Mouse (Mus musculus): ENCODE measurements around the gene Osbpl7. TPM values are rescaled to one million over a fixed set of nuclear protein-coding genes. Genes with fewer than 3 reads are reported as not detected.

The Osbpl7 gene
- total RNA-seq, 2 experiments from 2014 or later: 2.5 to 3.2 TPM

- no peak for DNase-seq
These were observed 33.1 kb downstream of the Osbpl7 start for GRCm38 (mm10) chr11:97083401-97084140.

GRCm38 (mm10) chr11:97084821-97085505, 34.5 kb downstream of the Osbpl7 start:
- no peak for DNase-seq

GRCm38 (mm10) chr11:97086365-97086764, 35.9 kb downstream of the Osbpl7 start:
- no peak for DNase-seq

GRCm38 (mm10) chr11:97094600-97094999, 44.2 kb downstream of the Osbpl7 start:
- no peak for DNase-seq

- peak; percentile 43 for DNase-seq
These were observed 48.4 kb downstream of the Osbpl7 start for GRCm38 (mm10) chr11:97098791-97099190.

- peak; percentile 43 for DNase-seq
These were observed 51.3 kb downstream of the Osbpl7 start for GRCm38 (mm10) chr11:97101722-97102121.

- no peak for DNase-seq
These were observed 53.0 kb downstream of the Osbpl7 start for GRCm38 (mm10) chr11:97103163-97104090.

GRCm38 (mm10) chr11:97104091-97104483, 53.7 kb downstream of the Osbpl7 start:
- no peak for DNase-seq

GRCm38 (mm10) chr11:97108976-97109375, 58.5 kb downstream of the Osbpl7 start:
- no peak for DNase-seq

GRCm38 (mm10) chr11:97112519-97113125, 62.2 kb downstream of the Osbpl7 start:
- no peak for DNase-seq

- no peak for DNase-seq
These were observed 64.5 kb downstream of the Osbpl7 start, which contains the start of gene Tbx21 for GRCm38 (mm10) chr11:97114671-97115601. Gene Tbx21 (minus strand): TSS chr11:97115331.

- no peak for DNase-seq
These were observed 65.4 kb downstream of the Osbpl7 start for GRCm38 (mm10) chr11:97115797-97116196.

Small RNA genes lying within 50 kb of the gene (microRNA-seq; reads per million reads assigned to microRNA genes)
- 0.74 to 0.79 reads per million in 2 experiments for gene Mir8103 (ENCODE audit: borderline replicate concordance in 2 of 2)

Other genes with a start within 250 kb of the Osbpl7 start
- 100 to 1,000 TPM; 348 to 389 TPM for gene Nfe2l1, start 220.7 kb upstream of the Osbpl7 start, total RNA-seq (2021)
- 10 to 100 TPM; 28.2 to 31.1 TPM for gene Copz2, start 200.8 kb upstream of the Osbpl7 start, total RNA-seq (2021)
- 10 to 100 TPM; 22.3 to 23.0 TPM for gene Cdk5rap3, start 134.1 kb upstream of the Osbpl7 start, total RNA-seq (2021)
- gene Prr15l, start 122.5 kb upstream of the Osbpl7 start, total RNA-seq (2021): not detected
- gene Pnpo, start 106.6 kb upstream of the Osbpl7 start, total RNA-seq (2021): 1 to 10 TPM; 7.0 to 8.3 TPM
- 1 to 10 TPM; 8.9 to 9.0 TPM for gene Sp2, start 67.7 kb upstream of the Osbpl7 start, total RNA-seq (2021)
- gene Sp6, start 37.2 kb upstream of the Osbpl7 start, total RNA-seq (2021): under 1 TPM in 1 of 2 experiments, not detected in 1; 0.10 TPM
- 1 to 10 TPM; 9.3 to 9.4 TPM for gene Scrn2, start 20.7 kb upstream of the Osbpl7 start, total RNA-seq (2021)
- under 1 TPM in 1 of 2 experiments, not detected in 1; 0.27 TPM for gene Lrrc46, start 9.2 kb upstream of the Osbpl7 start, total RNA-seq (2021)
- 10 to 100 TPM; 37.6 to 43.0 TPM for gene Mrpl10, start 9.1 kb upstream of the Osbpl7 start, total RNA-seq (2021)
- gene Tbx21, start 64.7 kb downstream of the Osbpl7 start, total RNA-seq (2021): under 1 TPM; 0.41 to 0.86 TPM
- gene Tbkbp1, start 100.9 kb downstream of the Osbpl7 start, total RNA-seq (2021): 1 to 10 TPM; 4.6 to 4.9 TPM
- 10 to 100 TPM; 48.9 to 53.5 TPM for gene Kpnb1, start 137.3 kb downstream of the Osbpl7 start, total RNA-seq (2021)
- gene Npepps, start 230.0 kb downstream of the Osbpl7 start, total RNA-seq (2021): 10 to 100 TPM; 49.7 to 60.0 TPM